Mouse (Mus musculus): Measurements from ENCODE around the gene Fbxo34.
"Not testable (repeated sequence)": the region's sequence is repeated elsewhere in the genome, so short reads cannot be mapped to it uniquely, and the experiment has no call there.

Gene Fbxo34

GRCm38 (mm10) chr14:47450121-47450520 is at the start of gene Fbxo34:
Fbxo34 (plus strand) TSS chr14:47450421.
- DNase-seq (ENCODE audit: low read depth, low spot score) = not testable (repeated sequence)

DNA sequence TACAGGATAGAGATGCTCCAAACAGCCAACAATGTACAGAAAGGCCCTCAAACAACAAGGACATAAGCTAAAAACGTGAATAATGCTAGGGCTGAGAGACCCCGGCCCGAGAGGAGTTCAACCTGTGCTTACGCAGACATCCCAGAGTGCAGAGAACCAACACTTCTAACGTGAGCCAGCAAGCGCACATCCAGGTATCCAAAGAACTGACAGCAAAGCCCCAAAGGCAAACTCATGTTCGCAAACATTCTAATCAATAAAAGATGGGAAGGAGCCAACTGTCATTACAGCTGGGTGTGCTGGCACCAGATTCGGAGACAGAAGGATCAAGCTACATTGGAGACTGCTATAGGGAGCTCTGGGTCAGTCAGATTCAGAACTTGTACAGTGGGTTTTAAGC is 47.5 kb upstream of the Fbxo34 start:
- no peak for DNase-seq (ENCODE audit: low read depth, low spot score)

DNA sequence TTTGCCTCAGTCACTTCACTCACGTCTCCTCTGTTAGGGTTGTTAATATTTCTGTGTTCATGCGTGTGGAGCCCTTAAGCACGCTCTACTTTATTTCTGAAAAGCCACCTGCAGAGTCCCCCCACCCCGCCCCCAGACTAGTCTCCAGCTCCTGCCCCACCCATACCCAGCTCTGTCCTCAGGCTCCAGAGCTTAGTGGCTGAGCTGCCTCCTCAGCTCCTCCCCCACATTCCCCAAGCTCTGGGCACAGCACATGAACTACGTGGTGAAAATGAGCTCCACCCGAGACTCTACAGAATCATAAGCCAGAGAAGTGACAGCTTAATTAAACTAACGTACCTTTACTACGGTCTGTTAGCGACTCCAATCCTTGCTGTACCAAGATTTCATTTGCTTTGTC is 44.2 kb upstream of the Fbxo34 start:
- no peak for DNase-seq (ENCODE audit: low read depth, low spot score)

GRCm38 (mm10) chr14:47417346-47417745 is 32.9 kb upstream of the Fbxo34 start:
- DNase-seq (ENCODE audit: low read depth, low spot score) = no peak

DNA sequence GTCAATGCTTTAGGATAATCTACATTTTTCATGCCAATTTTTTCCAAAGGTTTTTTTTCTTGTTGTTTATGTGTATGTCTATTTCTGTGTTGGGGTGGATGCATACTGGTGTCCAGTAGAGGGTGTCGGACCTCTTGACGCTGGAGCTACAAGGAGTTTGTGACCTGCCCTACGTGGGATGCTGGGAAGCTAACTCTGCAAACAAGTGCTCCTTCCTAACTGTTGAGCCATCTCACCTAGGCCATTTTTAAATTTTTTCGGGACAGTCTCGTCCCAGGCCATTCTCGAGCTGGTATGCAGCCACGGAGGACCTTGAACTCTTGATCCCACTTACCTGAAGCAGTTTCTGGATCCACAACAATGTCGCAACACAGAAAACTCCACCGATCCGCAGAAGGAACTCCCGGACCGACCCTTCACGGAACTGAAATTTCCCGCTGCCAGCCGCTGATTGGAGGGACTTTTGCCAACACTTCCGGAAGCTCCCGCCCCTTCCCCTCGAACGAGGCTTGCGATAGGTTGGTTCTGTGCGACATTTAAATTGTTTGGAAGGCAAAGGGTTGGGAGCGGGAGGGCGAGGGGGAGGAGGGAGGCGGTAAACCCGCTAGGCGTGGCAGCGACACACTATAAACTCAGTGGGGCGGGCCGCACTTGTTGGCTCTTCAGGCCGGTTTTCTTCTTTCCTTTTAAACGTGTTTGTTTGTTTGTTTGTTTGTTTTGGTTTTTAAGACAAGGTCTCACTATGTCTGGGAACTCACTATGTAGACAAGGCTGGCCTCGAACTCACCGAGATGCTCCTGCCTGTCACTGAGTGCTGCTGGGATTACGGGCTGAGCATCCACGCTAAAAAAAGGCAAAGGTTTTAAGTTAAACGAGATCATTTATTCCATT is 32.2 kb upstream of the Fbxo34 start, which contains the start of gene Dlgap5:
Dlgap5 (minus strand) TSS at position 633 of the 891 bp plus-strand sequence.
- DNase-seq (ENCODE audit: low read depth, low spot score) = peak; percentile 90

GRCm38 (mm10) chr14:47418666-47418991 is 31.6 kb upstream of the Fbxo34 start:
- no peak for DNase-seq (ENCODE audit: low read depth, low spot score)

DNA sequence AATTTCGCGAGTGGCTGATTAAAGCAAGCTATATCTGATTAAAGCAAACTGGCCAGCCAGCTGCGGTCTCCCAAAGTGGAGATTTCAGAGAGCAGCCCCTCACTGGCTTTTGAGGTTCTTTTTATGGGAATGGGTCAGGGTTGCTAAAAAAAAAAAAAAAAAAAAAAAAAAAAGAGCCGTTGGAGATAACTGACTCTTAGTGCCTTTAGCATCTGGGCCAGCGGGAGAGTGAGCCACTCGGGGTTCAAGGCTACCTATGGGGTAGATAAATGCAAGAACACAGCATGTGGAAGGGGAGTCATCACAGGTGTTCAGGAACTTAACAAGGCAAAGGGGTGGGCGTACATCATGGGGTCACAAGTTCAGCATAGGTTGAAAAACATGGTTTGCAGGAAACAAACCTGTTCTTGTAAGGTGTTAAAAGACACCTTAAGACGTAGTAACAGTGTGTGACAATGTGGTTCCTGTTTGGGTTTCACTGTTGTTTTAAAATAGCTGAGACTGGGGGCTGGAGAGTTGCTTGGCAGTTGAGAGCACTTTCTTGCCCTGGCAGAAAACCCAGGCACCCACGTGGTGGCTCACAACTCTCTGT is 31.1 kb upstream of the Fbxo34 start:
- DNase-seq (ENCODE audit: low read depth, low spot score) = no peak

- peak; percentile 70 for DNase-seq (ENCODE audit: low read depth, low spot score)
Measured at GRCm38 (mm10) chr14:47419723-47420276, 30.4 kb upstream of the Fbxo34 start.

GRCm38 (mm10) chr14:47421606-47422005 is 28.6 kb upstream of the Fbxo34 start:
- no peak for DNase-seq (ENCODE audit: low read depth, low spot score)

DNA sequence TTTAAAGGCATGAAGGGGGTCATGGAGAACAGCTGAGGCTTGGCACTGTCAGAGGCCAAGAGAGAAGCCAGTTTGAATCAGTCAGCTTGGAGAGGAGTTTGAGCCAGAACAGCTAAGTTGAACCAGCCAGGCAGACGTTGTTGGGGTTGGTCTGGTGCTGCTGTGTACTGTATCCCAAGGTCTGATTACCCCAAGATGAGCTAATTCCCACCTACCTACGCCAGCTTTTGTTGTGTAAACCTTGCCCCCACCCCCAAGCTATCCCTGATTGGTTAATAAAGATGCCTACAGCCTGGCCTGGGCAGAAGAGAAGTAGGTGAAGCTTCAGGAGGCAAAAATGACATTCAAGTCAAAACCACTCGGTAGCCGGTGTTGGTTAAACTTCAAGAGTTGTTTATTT is 27.8 kb upstream of the Fbxo34 start:
- no peak for DNase-seq (ENCODE audit: low read depth, low spot score)

DNA sequence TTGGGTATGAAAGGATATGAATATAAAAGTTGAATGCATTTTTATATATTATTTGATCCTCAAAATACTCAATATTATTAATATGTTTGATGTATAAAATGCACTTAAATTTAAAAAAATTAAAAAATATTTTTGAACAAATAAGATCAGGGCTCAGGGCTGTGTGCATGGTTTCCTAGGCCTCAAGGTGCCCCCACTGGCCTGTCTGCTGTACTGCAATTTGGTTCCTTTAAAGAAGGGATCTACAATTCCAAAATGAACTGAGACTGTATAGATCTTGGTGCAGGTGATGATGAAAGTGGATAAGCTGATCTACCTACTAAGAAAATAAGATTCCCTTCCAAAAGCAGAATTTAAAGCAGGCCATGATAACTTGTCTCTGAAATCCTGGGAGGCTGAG is 17.2 kb upstream of the Fbxo34 start:
- DNase-seq (ENCODE audit: low read depth, low spot score) = no peak

DNA sequence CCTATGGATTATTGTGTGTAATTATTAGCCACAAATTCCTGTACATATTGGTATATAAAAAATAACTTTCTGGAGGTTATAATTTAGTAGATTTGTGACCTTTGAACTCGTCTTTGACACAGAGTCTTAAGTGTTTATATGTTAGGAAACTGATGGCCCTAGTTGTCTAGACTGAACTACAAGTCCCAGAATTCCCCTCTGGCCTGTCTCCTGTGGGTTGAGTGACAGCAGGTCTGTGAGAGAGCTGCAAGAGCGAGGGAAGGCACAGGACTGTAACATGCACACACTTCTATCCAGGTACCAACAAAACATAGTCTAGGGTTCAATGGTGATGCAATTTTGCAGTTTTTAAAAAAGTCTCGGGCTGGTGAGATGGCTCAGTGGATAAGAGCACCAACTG is 11.3 kb upstream of the Fbxo34 start:
- no peak for DNase-seq (ENCODE audit: low read depth, low spot score)

DNA sequence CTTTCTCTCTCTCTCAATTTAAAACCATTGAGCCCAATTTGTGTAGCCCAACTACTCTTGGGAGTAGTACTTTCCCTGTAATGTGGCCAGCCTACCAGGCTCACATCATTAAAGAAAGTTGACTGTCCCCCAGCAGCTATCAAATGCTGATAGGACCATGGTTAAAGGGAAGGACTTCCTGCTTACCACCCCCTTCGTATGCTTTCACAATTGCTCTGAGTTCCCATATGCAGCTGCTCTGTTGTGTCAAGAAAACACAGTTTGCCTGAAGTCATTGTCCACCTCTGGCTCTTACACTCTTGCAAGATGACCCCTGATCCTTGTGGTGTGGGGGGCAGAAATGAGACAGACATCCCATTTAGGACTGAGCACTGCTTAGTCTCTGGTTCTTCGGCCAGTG is 5.3 kb upstream of the Fbxo34 start:
- no peak for DNase-seq (ENCODE audit: low read depth, low spot score)

DNA sequence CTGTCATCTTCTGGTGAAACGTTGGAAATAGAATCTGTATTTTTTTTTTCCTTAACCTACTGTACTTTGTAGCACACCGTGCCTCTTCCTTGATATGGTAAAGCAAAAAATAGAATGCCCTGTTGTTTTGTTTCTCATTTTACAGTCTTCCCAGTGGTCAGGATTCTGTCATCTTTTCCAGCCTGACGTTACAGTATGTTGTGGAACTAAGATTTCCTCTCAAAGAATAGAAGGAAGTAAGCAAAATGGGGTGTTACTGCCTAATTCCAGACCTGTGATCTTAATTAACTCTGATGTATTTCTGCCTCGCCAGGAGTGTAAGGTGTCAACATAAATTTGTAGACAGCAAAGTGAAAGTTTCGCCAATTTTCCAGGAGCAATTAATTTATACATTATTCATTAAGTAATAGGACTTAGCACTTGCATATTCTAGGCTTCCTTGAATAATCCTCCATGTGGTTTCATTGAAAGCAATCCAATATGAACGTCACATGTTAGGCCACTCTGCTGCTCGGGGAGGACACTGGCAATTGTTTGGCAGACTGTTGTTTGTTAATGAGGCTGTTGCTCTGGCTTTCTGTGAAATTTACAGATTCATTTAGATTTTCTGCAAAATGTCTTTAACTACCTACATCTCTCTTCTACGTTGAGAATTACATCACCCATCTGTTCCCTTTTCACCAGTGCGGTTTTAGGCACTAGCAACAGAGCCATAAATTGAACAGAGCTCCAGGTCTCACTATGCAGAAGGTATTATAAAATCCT is 4.7 kb upstream of the Fbxo34 start:
- no peak for DNase-seq (ENCODE audit: low read depth, low spot score)

GRCm38 (mm10) chr14:47459556-47459955 is 9.3 kb downstream of the Fbxo34 start:
- DNase-seq (ENCODE audit: low read depth, low spot score) = no peak

- no peak for DNase-seq (ENCODE audit: low read depth, low spot score)
Measured at GRCm38 (mm10) chr14:47461997-47462396, 11.8 kb downstream of the Fbxo34 start.

DNA sequence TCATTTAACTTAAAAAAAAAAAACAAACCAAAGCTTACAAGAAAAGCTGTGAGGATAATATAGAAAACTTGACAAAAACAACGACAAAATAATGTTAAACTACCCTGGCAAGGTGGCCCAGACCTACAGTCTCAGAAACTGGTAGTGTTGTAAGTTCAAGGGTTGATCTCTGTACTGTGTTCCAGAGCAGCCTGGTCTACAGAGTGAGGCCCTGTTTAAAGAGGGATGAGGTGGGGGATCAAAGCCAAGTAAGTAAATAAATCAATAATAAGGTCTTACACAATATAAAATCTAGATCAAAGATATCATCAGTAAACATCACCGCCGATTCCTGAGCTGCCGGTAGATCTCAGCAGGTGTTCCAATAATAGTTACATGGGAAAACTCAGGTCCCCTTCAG is 12.2 kb downstream of the Fbxo34 start:
- no peak for DNase-seq (ENCODE audit: low read depth, low spot score)

DNA sequence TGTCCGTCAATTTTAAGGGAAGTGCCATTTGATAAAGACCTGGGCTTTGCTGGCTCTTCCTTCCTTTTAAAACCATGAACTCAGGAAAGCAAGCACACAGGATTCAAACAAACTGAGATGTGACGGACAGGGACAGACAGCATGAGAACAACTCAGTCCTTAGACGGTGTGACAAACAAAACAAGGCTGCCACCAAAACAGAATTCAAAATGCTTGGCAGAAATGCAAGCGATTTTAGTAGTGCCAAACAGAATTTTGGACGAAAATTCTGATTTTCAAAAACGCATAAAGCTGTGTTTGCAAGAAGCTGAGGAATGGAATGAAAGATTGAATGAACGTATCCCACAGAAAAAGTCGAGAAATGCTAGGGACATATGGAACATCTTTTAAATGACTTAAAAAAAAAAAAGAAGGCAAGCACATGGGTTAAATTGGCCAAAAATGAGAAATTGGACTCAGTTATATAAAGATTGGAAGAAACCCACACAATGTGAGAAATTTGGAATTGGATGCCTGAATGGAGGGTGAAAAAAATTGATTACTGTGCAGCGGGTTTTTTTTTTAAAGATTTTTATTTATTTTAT is 12.7 kb downstream of the Fbxo34 start:
- no peak for DNase-seq (ENCODE audit: low read depth, low spot score)

DNA sequence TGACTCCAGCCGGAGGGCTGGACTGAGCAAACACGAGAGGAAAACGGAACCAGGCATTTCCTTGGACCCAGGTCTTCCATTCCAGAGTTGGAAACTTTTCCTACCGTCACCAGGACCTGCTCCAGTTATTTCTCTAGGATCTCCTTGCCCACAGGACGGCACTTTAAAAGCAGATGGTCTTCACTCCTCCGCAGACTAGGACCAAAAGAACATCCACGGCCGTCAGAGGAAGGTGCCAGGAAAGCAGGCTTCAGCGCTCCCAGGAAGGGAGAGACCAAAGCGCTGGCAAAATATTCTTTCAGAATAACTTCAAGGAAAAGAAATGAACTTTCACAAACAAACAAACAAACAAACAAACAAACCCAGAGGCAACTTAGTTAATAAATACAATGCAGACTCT is 14.2 kb downstream of the Fbxo34 start:
- no peak for DNase-seq (ENCODE audit: low read depth, low spot score)

DNA sequence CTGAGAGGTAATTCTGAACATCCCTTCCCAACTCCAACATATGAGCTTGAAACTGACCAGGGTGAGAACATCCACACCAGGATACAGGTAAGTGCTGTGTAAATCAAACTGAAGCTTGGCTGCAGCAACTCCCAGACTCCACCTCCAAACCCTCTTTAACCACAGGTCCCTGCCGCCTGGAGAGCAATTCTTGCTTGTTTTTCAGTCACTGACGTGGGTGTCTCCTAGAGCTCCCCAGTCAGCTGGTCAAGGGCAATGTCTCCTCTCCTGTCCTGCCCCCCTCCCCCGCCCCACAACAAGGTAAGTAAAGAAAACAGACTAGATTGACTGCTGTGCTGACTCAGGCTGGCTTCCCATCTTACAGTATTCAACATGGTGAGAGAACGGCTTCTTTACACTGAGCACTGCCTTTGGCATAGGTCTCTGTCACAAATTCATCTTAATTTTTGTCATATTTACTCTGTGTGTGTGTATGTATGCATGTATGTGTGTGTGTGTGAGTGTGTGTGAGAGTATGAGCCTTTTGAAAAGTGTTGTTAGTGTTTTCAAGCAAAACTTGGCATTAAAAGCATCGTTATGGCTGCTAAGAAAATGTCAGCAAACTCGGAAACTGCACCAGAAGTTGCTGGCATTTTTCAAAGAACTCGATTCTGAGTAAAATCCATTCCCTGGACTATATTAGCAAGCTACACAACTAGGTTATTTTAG is 15.4 kb downstream of the Fbxo34 start:
- DNase-seq (ENCODE audit: low read depth, low spot score) = no peak

DNA sequence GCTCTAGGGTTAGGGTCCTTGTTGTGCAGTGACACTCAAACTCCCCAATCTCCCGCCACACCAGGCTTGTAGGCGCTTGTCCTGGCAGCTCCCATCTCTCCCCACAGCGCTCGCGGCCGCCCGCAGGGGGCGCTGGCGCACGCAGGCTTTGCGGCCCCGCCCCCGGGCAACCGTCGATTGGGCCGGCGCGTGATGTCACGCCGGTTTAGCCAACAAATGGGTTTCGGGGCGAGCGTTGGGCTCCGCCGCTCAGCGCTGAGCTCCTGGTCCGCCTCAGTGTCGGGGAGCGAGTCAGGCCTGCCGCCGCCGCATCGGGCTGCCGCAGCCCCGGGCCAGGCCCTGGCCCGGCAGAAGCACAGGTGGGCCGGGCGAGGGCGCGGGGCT is 22.1 kb downstream of the Fbxo34 start:
- peak; percentile 87 for DNase-seq (ENCODE audit: low read depth, low spot score)

Measured in WW6 (cell line).